Mouse (Mus musculus): ENCODE measurements around the gene Olfr315. TPM values are rescaled to one million over a fixed set of nuclear protein-coding genes. Genes with fewer than 3 reads are reported as not detected.

The Olfr315 gene
- not detected in 2 replicates for polyA plus RNA-seq (2012; rRNA removed)

GRCm38 (mm10) chr11:58772888-58773287 is at the start of gene Olfr315:
TSS of gene Olfr315 (plus strand) at chr11:58773188.

GRCm38 (mm10) chr11:58723914-58724313 is 49.1 kb upstream of the Olfr315 start, which contains the start of gene Olfr318:
TSS of gene Olfr318 (minus strand) at chr11:58724014.

GRCm38 (mm10) chr11:58738792-58739262 is 34.2 kb upstream of the Olfr315 start, which contains the start of gene Olfr317:
TSS of gene Olfr317 (minus strand) at chr11:58739212.

GRCm38 (mm10) chr11:58752434-58752833 is 20.6 kb upstream of the Olfr315 start, which contains the start of gene Olfr316:
TSS of gene Olfr316 (plus strand) at chr11:58752734.

GRCm38 (mm10) chr11:58782480-58783089 is 9.6 kb downstream of the Olfr315 start, which contains the start of gene Olfr314:
TSS of gene Olfr314 (plus strand) at chr11:58782952.

GRCm38 (mm10) chr11:58801558-58802228 is 28.7 kb downstream of the Olfr315 start, which contains the start of gene Fam183b:
TSS of gene Fam183b (minus strand) at chr11:58801960.

GRCm38 (mm10) chr11:58814700-58815099 is 41.7 kb downstream of the Olfr315 start, which contains the start of gene Olfr313:
TSS of gene Olfr313 (plus strand) at chr11:58815000.

GRCm38 (mm10) chr11:58828937-58829336 is 55.9 kb downstream of the Olfr315 start, which contains the start of gene Olfr312:
TSS of gene Olfr312 (plus strand) at chr11:58829237.

Other genes with a start within 250 kb of the Olfr315 start
- gene Olfr330, start 238.4 kb upstream of the Olfr315 start, polyA plus RNA-seq (2012; rRNA removed) = not detected in 2 replicates
- not detected in 2 replicates for gene Olfr329-ps, start 226.8 kb upstream of the Olfr315 start, polyA plus RNA-seq (2012; rRNA removed)
- gene Olfr328, start 217.6 kb upstream of the Olfr315 start, polyA plus RNA-seq (2012; rRNA removed) = not detected in 2 replicates
- not detected in 2 replicates for gene Olfr224, start 202.6 kb upstream of the Olfr315 start, polyA plus RNA-seq (2012; rRNA removed)
- not detected in 2 replicates for gene Olfr325, start 195.5 kb upstream of the Olfr315 start, polyA plus RNA-seq (2012; rRNA removed)
- gene Olfr324, start 178.1 kb upstream of the Olfr315 start, polyA plus RNA-seq (2012; rRNA removed) = not detected in 2 replicates
- gene 2210407C18Rik, start 157.1 kb upstream of the Olfr315 start, polyA plus RNA-seq (2012; rRNA removed) = 0.07 TPM in 1 of 2 replicates, not detected in the other
- gene Olfr323, start 142.7 kb upstream of the Olfr315 start, polyA plus RNA-seq (2012; rRNA removed) = not detected in 2 replicates
- 4.9 and 5.5 TPM in 2 replicates for gene Trim58, start 132.7 kb upstream of the Olfr315 start, polyA plus RNA-seq (2012; rRNA removed)
- gene Olfr322, start 114.4 kb upstream of the Olfr315 start, polyA plus RNA-seq (2012; rRNA removed) = 0.02 and 0.05 TPM in 2 replicates
- not detected in 2 replicates for gene Olfr320, start 92.1 kb upstream of the Olfr315 start, polyA plus RNA-seq (2012; rRNA removed)
- gene Olfr319, start 74.0 kb upstream of the Olfr315 start, polyA plus RNA-seq (2012; rRNA removed) = not detected in 2 replicates
- not detected in 2 replicates for gene Olfr318, start 49.2 kb upstream of the Olfr315 start, polyA plus RNA-seq (2012; rRNA removed)
- gene Olfr317, start 34.0 kb upstream of the Olfr315 start, polyA plus RNA-seq (2012; rRNA removed) = not detected in 2 replicates
- not detected in 2 replicates for gene Olfr316, start 20.5 kb upstream of the Olfr315 start, polyA plus RNA-seq (2012; rRNA removed)
- gene Olfr314, start 9.8 kb downstream of the Olfr315 start, polyA plus RNA-seq (2012; rRNA removed) = not detected in 2 replicates
- 0.15 TPM in 1 of 2 replicates, not detected in the other for gene Fam183b, start 28.8 kb downstream of the Olfr315 start, polyA plus RNA-seq (2012; rRNA removed)
- gene Olfr313, start 41.8 kb downstream of the Olfr315 start, polyA plus RNA-seq (2012; rRNA removed) = not detected in 2 replicates
- not detected in 2 replicates for gene Olfr312, start 56.0 kb downstream of the Olfr315 start, polyA plus RNA-seq (2012; rRNA removed)
- not detected in 2 replicates for gene Olfr311, start 66.1 kb downstream of the Olfr315 start, polyA plus RNA-seq (2012; rRNA removed)
- 2.5 and 2.7 TPM in 2 replicates for gene Gm12258, start 74.0 kb downstream of the Olfr315 start, polyA plus RNA-seq (2012; rRNA removed)
- 1.0 and 1.3 TPM in 2 replicates for gene 2810021J22Rik, start 94.0 kb downstream of the Olfr315 start, polyA plus RNA-seq (2012; rRNA removed)
- 2.9 and 3.0 TPM in 2 replicates for gene Zfp39, start 131.0 kb downstream of the Olfr315 start, polyA plus RNA-seq (2012; rRNA removed)
- 13.5 and 14.6 TPM in 2 replicates for gene Btnl10, start 144.7 kb downstream of the Olfr315 start, polyA plus RNA-seq (2012; rRNA removed)
- 63.0 and 65.7 TPM in 2 replicates for gene Rnf187, start 165.7 kb downstream of the Olfr315 start, polyA plus RNA-seq (2012; rRNA removed)
- gene Hist3h2ba, start 175.7 kb downstream of the Olfr315 start, polyA plus RNA-seq (2012; rRNA removed) = 15.6 and 26.7 TPM in 2 replicates
- gene Hist3h2a, start 181.5 kb downstream of the Olfr315 start, polyA plus RNA-seq (2012; rRNA removed) = 14.0 and 22.7 TPM in 2 replicates
- 0.04 and 0.08 TPM in 2 replicates for gene Trim17, start 181.5 kb downstream of the Olfr315 start, polyA plus RNA-seq (2012; rRNA removed)
- gene Trim11, start 204.9 kb downstream of the Olfr315 start, polyA plus RNA-seq (2012; rRNA removed) = 9.3 and 11.3 TPM in 2 replicates